Mouse (Mus musculus): ENCODE measurements around the gene Cln5. TPM values are rescaled to one million over a fixed set of nuclear protein-coding genes. Genes with fewer than 3 reads are reported as not detected.

Cln5 gene
- total RNA-seq, 2 experiments from 2014 or later, result 5.0 to 5.7 TPM

DNA sequence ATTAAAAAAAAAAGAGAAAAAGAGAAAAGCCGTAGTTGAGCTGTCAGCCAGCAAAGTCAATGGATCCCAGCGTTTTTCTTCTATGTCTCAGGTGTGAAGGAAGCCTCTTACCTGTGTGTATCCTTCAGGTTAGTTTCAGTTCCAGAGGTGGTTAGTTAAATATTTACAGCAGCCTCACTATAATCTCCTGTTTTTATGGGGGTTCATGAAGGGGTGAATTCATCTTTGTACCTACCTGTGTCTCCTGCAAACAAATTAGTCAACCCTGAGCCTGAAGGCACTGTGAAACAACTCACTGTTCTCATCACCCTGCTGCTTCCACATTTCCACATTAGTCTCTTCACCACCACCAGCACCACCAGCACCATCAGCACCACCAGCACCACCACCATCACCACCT is 36.3 kb downstream of the Cln5 start:
- intact Hi-C loops (cut with DNase I), result loop anchor here (10.0 kb wide), 1 partner anchor 428 kb away; no protein-coding TSS in a partner anchor

DNA sequence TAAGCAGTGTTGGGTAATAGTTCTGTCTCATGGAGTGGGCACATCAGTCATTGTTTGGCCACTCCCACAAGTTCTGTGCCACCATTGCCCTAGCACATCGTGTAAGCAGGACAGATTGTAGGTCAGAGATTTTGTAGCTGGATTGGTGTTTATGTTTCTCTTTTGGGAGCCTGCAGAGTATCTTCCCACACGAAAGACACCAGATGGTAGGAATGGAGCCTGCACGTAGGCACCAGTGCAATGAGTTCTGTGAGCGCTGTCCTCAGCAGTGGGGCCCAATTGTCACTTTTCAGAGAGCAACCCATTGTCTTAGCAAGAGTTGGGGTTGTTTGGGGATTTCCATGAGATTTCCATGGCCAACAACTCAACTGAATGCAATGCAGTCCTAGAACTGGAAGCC is 40.0 kb downstream of the Cln5 start:
- intact Hi-C loops (cut with DNase I), result loop anchor here (10.0 kb wide), 1 partner anchor 425 kb away; no protein-coding TSS in a partner anchor
- no peak for DNase-seq

More for the DNA sequence above, 36.3 kb downstream of the Cln5 start:
- no peak for DNase-seq

GRCm38 (mm10) chr14:103112606-103113363 is 42.8 kb downstream of the Cln5 start:
- intact Hi-C loops (cut with DNase I), result no loop called here

GRCm38 (mm10) chr14:103114994-103115670 is 45.1 kb downstream of the Cln5 start:
- DNase-seq, result no peak
- intact Hi-C loops (cut with DNase I), result no loop called here

More at GRCm38 (mm10) chr14:103112606-103113363, 42.8 kb downstream of the Cln5 start:
- DNase-seq, result no peak

DNA sequence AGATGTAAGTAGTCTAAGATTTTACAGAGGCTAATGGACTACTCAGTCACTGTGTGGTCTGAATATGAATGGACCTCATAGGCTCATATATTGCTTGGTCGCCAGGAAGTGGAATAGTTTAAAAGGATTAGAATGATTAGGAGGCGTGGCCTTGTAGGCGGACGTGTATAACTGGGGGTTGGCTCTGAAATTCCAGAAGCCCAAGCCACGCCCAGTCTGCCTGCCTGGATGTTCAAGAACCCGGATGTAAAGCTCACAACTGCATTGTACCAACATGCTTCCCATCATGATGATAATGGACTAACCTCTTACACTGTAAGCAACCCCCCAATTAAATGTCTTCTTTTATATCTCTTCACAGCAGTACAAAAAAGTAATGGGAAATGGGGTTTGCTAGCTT is 55.7 kb downstream of the Cln5 start:
- DNase-seq, result no peak
- intact Hi-C loops (cut with DNase I), result no loop called here

Other genes starting within 250 kb of the Cln5 start
- gene Kctd12, start 87.6 kb upstream of the Cln5 start, total RNA-seq (2021), result 10 to 100 TPM; 82.4 to 86.7 TPM
- gene Acod1, start 23.2 kb upstream of the Cln5 start, total RNA-seq (2021), result not detected
- 10 to 100 TPM; 67.2 to 71.3 TPM for gene Fbxl3, start 29.4 kb downstream of the Cln5 start, total RNA-seq (2021)

All from left cerebral cortex, postnatal 4 days (tissue).